Mouse (Mus musculus): ENCODE measurements around the gene Zfr. TPM values are rescaled to one million over a fixed set of nuclear protein-coding genes. Genes with fewer than 3 reads are reported as not detected.

Gene Zfr
- polyA plus RNA-seq (2012; rRNA removed): 102 and 107 TPM in 2 replicates

GRCm38 (mm10) chr15:12117242-12118092 lies at the start of gene Zfr:
TSS of gene Zfr (plus strand) at chr15:12117831.

GRCm38 (mm10) chr15:12204319-12205159 lies 86.9 kb downstream of the Zfr start, which contains the start of gene Mtmr12:
TSS of gene Mtmr12 (plus strand) at chr15:12205028.

Other genes with a start within 250 kb of the Zfr start
- gene Npr3, start 210.5 kb upstream of the Zfr start, polyA plus RNA-seq (2012; rRNA removed): 2.5 and 3.1 TPM in 2 replicates
- gene Sub1, start 120.8 kb upstream of the Zfr start, polyA plus RNA-seq (2012; rRNA removed): 173 and 192 TPM in 2 replicates
- 11.8 and 12.0 TPM in 2 replicates for gene Mtmr12, start 87.2 kb downstream of the Zfr start, polyA plus RNA-seq (2012; rRNA removed)
- gene Golph3, start 203.6 kb downstream of the Zfr start, polyA plus RNA-seq (2012; rRNA removed): 59.4 and 66.0 TPM in 2 replicates
- not detected in 2 replicates for gene 1810049J17Rik, start 204.1 kb downstream of the Zfr start, polyA plus RNA-seq (2012; rRNA removed)

All from central nervous system, embryonic 18 days (tissue).